9 mouse cellular contexts compared by ENCODE assay signal in the genomic region with DNA sequence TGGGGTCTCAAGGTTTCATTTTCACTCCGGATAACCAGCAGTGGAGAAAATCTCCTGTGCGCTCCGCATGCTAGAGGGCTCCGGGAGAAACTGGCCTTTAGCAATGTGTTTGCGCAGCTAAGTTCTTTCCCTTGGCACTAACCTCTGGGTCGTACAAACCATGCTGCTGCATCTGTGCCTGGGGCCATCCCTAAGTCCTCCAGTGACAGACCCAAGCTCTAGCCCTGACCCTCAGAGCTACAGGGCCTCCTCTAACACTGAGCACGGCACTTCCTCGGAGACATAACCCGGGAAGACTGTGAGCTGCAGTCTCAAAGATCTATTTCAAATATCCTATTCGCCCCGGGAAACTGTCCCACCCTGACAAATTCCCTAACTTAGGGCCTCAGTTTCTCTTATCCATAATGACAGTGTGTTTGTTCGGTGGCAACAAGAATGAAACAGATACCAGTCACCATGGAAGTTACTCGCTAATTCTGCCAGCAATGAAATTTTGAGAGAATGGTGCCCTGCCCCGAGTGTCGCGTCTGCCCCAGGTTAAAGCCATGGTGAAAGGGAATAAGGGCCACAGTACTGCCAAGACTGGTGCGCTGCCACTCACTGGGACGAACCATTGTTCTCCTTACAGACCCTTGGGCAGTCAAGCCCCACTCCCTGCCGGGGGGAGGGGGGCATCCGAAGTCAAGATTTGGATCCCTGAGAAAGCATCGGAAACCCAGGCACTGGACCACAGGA. TPM values are rescaled to one million over a fixed set of nuclear protein-coding genes. Genes with fewer than 3 reads are reported as not detected.
DNase-seq lines count a peak whose midpoint lies in the region; ATAC-seq and TF ChIP-seq lines count a peak whose summit lies in the region.
"Had no signal": no experiment of that assay in that cellular context is flagged by ENCODE, and none has a peak within 500 bp of the region (broad histone marks: within the 10 kb centered on the region; RNA-seq: fewer than 3 reads in every experiment).

No protein-coding gene starts in this region.

- 5% methylated on average over 21 of the region's 21 CpGs for WGBS in heart, adult 2 months
- 2% methylated on average over 21 of the region's 21 CpGs for WGBS in midbrain, embryonic 10.5 days
- 1% methylated on average over 21 of the region's 21 CpGs for WGBS in midbrain, embryonic 15.5 days
- 25% methylated on average over 21 of the region's 21 CpGs for WGBS in limb, embryonic 15.5 days

- no peak for TF ChIP-seq POLR2A in heart, adult 2 months (IDR thresholded peaks at IDR 0.05; ENCODE audit: insufficient read depth, low read depth, low read length)

- no peaks in the 10 kb centered on the region for H3K9me3 ChIP-seq in midbrain, embryonic 10.5 days (replicated peaks)
- H3K9me3 ChIP-seq in midbrain, embryonic 15.5 days, result no peaks in the 10 kb centered on the region
- no peaks in the 10 kb centered on the region for H3K9me3 ChIP-seq in limb, embryonic 15.5 days

- intact Hi-C loops in heart, adult 2 months (cut with DNase I), result no loop called here
- intact Hi-C loops in heart, postnatal 10 days (cut with DNase I), result no loop called here

- peak overlapping the region; percentile 18; the same call in 1 of the 2 replicates for H3K4me3 ChIP-seq in heart, adult 2 months
- peak overlapping the region; percentile 26; the same call in 1 of the 2 replicates for H3K4me3 ChIP-seq in midbrain, embryonic 10.5 days
- H3K4me3 ChIP-seq in midbrain, embryonic 15.5 days, result no peak overlapping the region
- H3K4me3 ChIP-seq in limb, embryonic 15.5 days, result peak overlapping the region; percentile 17

- no peaks in the 10 kb centered on the region for H3K36me3 ChIP-seq in heart, adult 2 months (ENCODE audit: control insufficient read depth, insufficient read depth, low read length)
- H3K36me3 ChIP-seq in midbrain, embryonic 10.5 days, result no peaks in the 10 kb centered on the region
- no peaks in the 10 kb centered on the region for H3K36me3 ChIP-seq in midbrain, embryonic 15.5 days (replicated peaks)
- no peaks in the 10 kb centered on the region for H3K36me3 ChIP-seq in limb, embryonic 15.5 days

- peaks cover 2% of the 10 kb centered on the region; the same call in 1 of the 2 replicates for H3K4me1 ChIP-seq in heart, adult 2 months (ENCODE audit: control insufficient read depth, insufficient read depth, low read length)
- H3K4me1 ChIP-seq in midbrain, embryonic 10.5 days, result peaks cover 21% of the 10 kb centered on the region
- peaks cover 8% of the 10 kb centered on the region for H3K4me1 ChIP-seq in midbrain, embryonic 15.5 days
- H3K4me1 ChIP-seq in limb, embryonic 15.5 days, result peaks cover 25% of the 10 kb centered on the region

- no peaks in the 10 kb centered on the region for H3K79me2 ChIP-seq in heart, adult 2 months (replicated peaks; ENCODE audit: control insufficient read depth, insufficient read depth, low read length)

- no peak for ATAC-seq in midbrain, embryonic 15.5 days (replicated peaks)
- no peak for ATAC-seq in limb, embryonic 15.5 days (ENCODE audit: insufficient number of reproducible peaks, low FRiP score, low TSS enrichment, low read depth)
- no peak for ATAC-seq in megakaryocyte-erythroid progenitor cell, adult 5-6 weeks (replicated peaks; ENCODE audit: low FRiP score, low TSS enrichment, poor library complexity, severe bottlenecking)

- no peak for DNase-seq in heart, adult 2 months
- DNase-seq in heart, postnatal 10 days, result no peak
- peak; percentile 44 for DNase-seq in midbrain, embryonic 10.5 days (ENCODE audit: low spot score)
- no peak for DNase-seq in adipocyte (ENCODE audit: low spot score)
- no peak for DNase-seq in thymus, postnatal 10 days (ENCODE audit: low spot score in 2 of 2)

- peaks cover 27% of the 10 kb centered on the region for H3K27me3 ChIP-seq in heart, adult 2 months (ENCODE audit: control insufficient read depth, insufficient read depth, low read length)
- H3K27me3 ChIP-seq in midbrain, embryonic 10.5 days (ENCODE audit: low read depth, poor library complexity, severe bottlenecking), result peaks cover 100% of the 10 kb centered on the region
- H3K27me3 ChIP-seq in midbrain, embryonic 15.5 days (replicated peaks), result peaks cover 74% of the 10 kb centered on the region
- H3K27me3 ChIP-seq in limb, embryonic 15.5 days, result peaks cover 80% of the 10 kb centered on the region

- no peak for TF ChIP-seq EP300 in heart, adult 2 months (IDR thresholded peaks at IDR 0.05; ENCODE audit: insufficient read depth, low read depth, low read length)

- TF ChIP-seq CTCF in heart, adult 2 months (IDR thresholded peaks at IDR 0.05), result no peak

- H3K27ac ChIP-seq in heart, adult 2 months, result no peak overlapping the region
- no peak overlapping the region for H3K27ac ChIP-seq in midbrain, embryonic 10.5 days (replicated peaks)
- H3K27ac ChIP-seq in midbrain, embryonic 15.5 days, result no peak overlapping the region
- no peak overlapping the region for H3K27ac ChIP-seq in limb, embryonic 15.5 days

- no peak overlapping the region; the same call in 1 of the 2 replicates for H3K4me2 ChIP-seq in midbrain, embryonic 15.5 days
- H3K4me2 ChIP-seq in limb, embryonic 15.5 days, result peak overlapping the region; percentile 25

- no peak overlapping the region for H3K9ac ChIP-seq in heart, adult 2 months (ENCODE audit: low read depth, low read length)
- no peak overlapping the region for H3K9ac ChIP-seq in midbrain, embryonic 15.5 days
- H3K9ac ChIP-seq in limb, embryonic 15.5 days, result no peak overlapping the region

RNA-seq across cellular contexts. Expression of gene Six2, which starts 7.8 kb away (rescaled TPM):
- under 1 TPM in 1 of 2 experiments, not detected in 1; 0.43 TPM for total RNA-seq in heart, adult 2 months (2021)
- 0.18 and 0.35 TPM in 2 replicates for polyA plus RNA-seq in heart, adult 2 months (2012; rRNA removed)
- total RNA-seq in heart, postnatal 10 days (2021), result under 1 TPM; 0.40 to 0.48 TPM
- polyA plus RNA-seq in midbrain, embryonic 10.5 days (2016; fragmentation: Nextera tagmentation; extraction: Ambion mirVana), result 1.6 and 3.0 TPM in 2 replicates
- polyA plus RNA-seq in midbrain, embryonic 15.5 days (2015; fragmentation: Nextera tagmentation; extraction: Ambion mirVana), result 0.27 and 0.49 TPM in 2 replicates
- polyA plus RNA-seq in limb, embryonic 15.5 days (2015; fragmentation: Nextera tagmentation; extraction: Ambion mirVana), result 3.9 and 4.3 TPM in 2 replicates
- total RNA-seq in megakaryocyte-erythroid progenitor cell, adult 5-6 weeks (2014; fragmentation: Nextera tagmentation), result 0.27 TPM in 1 of 2 replicates, not detected in the other
- total RNA-seq in megakaryocyte-erythroid progenitor cell, adult 5-6 weeks (2017), result not detected in 2 replicates
- polyA plus RNA-seq: small intestine, adult 2 months had no signal
